Mouse (Mus musculus) liver, postnatal 0 days (tissue): Measurements from ENCODE around the gene Rapgef2. TPM values are rescaled to one million over a fixed set of nuclear protein-coding genes. Genes with fewer than 3 reads are reported as not detected.

ENCODE experiments used
- ATAC-seq: fragments of 200-750 bp; cut with Nextera tagmentation; 2 replicates; pipeline ENCODE4 v1.8.0; 2017; ENCODE audit warnings: mild to moderate bottlenecking, moderate library complexity
- DNase-seq: peaks from one replicate; pipeline ENCODE4 v3.0.0-alpha.2; 2016
- H3K27ac ChIP-seq: fragments of 300-500 bp; sonication (generic); 2 replicates; pipeline ENCODE4 v1.5.1; 2014; ENCODE audit warnings: antibody characterized with exemption, moderate library complexity, mild to moderate bottlenecking, low read depth
- H3K27me3 ChIP-seq: fragments of 300-500 bp; sonication (generic); 2 replicates; pipeline ENCODE4 v1.6.1; 2014; ENCODE audit warnings: low read length, control low read depth, mixed read lengths; ENCODE audit not compliant: insufficient read depth
- H3K36me3 ChIP-seq: fragments of 300-500 bp; sonication (generic); replicated peaks from 2 replicates; pipeline ENCODE4 v1.6.1; 2014; ENCODE audit warnings: mild to moderate bottlenecking, control low read depth, low read length, moderate library complexity, mixed read lengths; ENCODE audit not compliant: insufficient read depth
- H3K4me1 ChIP-seq: fragments of 300-500 bp; sonication (generic); 2 replicates; pipeline ENCODE4 v1.6.1; 2014; ENCODE audit warnings: antibody characterized with exemption, mild to moderate bottlenecking, control low read depth; ENCODE audit not compliant: insufficient read depth
- H3K4me2 ChIP-seq: fragments of 300-500 bp; sonication (generic); 2 replicates; pipeline ENCODE4 v1.6.1; 2014; ENCODE audit warnings: low read depth, mild to moderate bottlenecking, low read length, moderate library complexity, mixed read lengths
- H3K4me3 ChIP-seq: fragments of 300-500 bp; sonication (generic); 2 replicates; pipeline ENCODE4 v1.5.1; 2014; ENCODE audit warnings: low read depth, low read length
- H3K9ac ChIP-seq: fragments of 300-500 bp; sonication (generic); replicated peaks from 2 replicates; pipeline ENCODE4 v1.6.1; 2014; ENCODE audit warnings: mild to moderate bottlenecking, moderate library complexity
- H3K9me3 ChIP-seq: fragments of 300-500 bp; sonication (generic); 2 replicates; pipeline ENCODE4 v1.6.1; 2016; ENCODE audit warnings: mild to moderate bottlenecking, control low read depth, low read length, mixed read lengths
- CTCF ChIP-seq: sonication (generic); IDR thresholded peaks from 2 replicates; pipeline ENCODE4 v1.5.1; 2016; ENCODE audit warnings: antibody characterized with exemption, low read depth
- EP300 ChIP-seq: IDR thresholded peaks from 2 replicates; pipeline ENCODE4 v1.6.1; 2016; ENCODE audit warnings: antibody characterized with exemption, low read depth, mild to moderate bottlenecking
- WGBS: fragments of 180-500 bp; shearing (Covaris S2); extraction: QIAGEN DNeasy Blood & Tissue Kit; methylation state at CpG from one replicate; pipeline ENCODE4 v1.1.7; 2014; ENCODE audit not compliant: insufficient replicate concordance; 5-methylcytosine and 5-hydroxymethylcytosine counted together
- polyA plus RNA-seq: library from polyadenylated mRNA; unstranded; fragments of >200 nt; fragmentation: Nextera tagmentation; extraction: Ambion mirVana; gene quantifications from 2 replicates; pipeline ENCODE4 v1.2.1, GENCODE M21; 2015

Rapgef2 gene
- polyA plus RNA-seq, 1 experiment from 2014 or later, result 1.8 TPM

DNA sequence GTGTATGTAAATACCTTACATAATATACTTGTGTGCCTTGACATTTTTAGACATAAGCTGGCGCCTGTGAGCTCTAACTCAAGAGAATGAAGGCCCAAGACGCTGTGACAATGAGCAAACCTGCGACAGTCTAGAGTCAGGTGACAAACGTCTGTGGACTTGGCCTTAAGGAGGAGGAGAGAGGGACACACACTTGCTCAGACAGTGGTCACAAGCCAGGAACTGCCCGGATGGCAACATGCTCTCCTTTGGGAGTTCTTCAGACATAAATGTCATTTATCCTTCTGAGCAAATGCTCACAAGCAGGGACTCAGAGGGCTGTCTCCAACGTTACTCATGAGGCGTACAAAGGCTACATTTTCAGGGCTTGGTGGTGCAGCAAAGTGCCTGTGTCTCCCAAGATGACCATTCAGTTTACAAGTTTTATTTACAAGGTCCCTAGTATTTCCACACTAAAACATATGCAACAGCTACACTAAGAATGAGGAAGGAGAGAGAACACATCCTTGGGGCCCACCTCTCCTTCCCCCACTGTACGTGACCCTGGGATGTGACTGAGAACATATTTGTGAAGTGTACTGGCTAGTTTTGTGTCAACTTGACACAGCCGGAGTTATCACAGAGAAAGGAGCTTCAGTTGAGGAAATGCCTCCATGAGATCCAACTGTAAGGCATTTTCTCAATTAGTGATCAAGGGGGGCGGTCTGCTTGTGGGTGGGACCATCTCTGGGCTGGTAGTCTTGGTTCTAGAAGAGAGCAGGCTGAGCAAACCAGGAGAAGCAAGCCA, 67.0 kb downstream of the Rapgef2 start:
- H3K4me2 ChIP-seq, result no peak overlapping the region
- peak overlapping the region; percentile 58; the same call in 1 of the 2 replicates for H3K27ac ChIP-seq
- H3K4me3 ChIP-seq, result no peak overlapping the region
- no peak for ATAC-seq
- TF ChIP-seq EP300 (no peak), CTCF (no peak)
- H3K4me1 ChIP-seq, result peaks cover 14% of the 10 kb centered on the region
- H3K27me3 ChIP-seq, result no peaks in the 10 kb centered on the region
- 57% methylated on average over 10 of the region's 10 CpGs for WGBS
- no peaks in the 10 kb centered on the region for H3K9me3 ChIP-seq
- no peak for DNase-seq
- H3K36me3 ChIP-seq, result no peaks in the 10 kb centered on the region
- H3K9ac ChIP-seq, result no peak overlapping the region

DNA sequence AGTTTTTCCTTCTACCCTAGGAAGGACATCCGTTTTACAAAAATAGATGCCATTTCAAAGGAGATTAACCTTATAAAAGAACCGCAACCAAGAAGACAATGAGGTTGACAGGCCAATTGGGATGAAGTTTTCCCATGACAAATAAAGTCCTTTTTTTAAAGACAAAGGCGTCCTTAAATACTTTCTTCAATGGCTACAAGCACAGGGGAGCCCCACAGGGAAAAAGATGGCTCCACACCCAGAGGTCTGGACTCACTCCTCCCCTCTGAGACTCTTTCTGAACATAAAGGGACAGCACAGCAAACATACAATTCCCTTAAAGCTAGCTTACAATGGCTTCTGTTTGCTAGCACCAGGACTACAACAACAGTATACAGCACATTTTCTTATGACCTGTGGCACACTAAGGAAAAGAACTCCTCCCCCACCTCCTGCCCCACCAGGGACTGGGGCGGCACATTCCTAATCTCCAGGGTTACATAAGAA, 67.7 kb downstream of the Rapgef2 start:
- DNase-seq (no peak), ATAC-seq (no peak)
- 49% methylated on average over 4 of the region's 4 CpGs for WGBS
- H3K27me3 ChIP-seq, result no peaks in the 10 kb centered on the region
- no peak overlapping the region for H3K4me2 ChIP-seq
- no peak overlapping the region for H3K4me3 ChIP-seq
- no peaks in the 10 kb centered on the region for H3K36me3 ChIP-seq
- H3K4me1 ChIP-seq, result peaks cover 14% of the 10 kb centered on the region
- H3K9me3 ChIP-seq, result no peaks in the 10 kb centered on the region
- no peak for TF ChIP-seq CTCF
- TF ChIP-seq EP300, result peak; percentile 47; the same call in 1 of the 2 replicates
- H3K9ac ChIP-seq, result no peak overlapping the region
- peak overlapping the region; percentile 58; the same call in 1 of the 2 replicates for H3K27ac ChIP-seq

DNA sequence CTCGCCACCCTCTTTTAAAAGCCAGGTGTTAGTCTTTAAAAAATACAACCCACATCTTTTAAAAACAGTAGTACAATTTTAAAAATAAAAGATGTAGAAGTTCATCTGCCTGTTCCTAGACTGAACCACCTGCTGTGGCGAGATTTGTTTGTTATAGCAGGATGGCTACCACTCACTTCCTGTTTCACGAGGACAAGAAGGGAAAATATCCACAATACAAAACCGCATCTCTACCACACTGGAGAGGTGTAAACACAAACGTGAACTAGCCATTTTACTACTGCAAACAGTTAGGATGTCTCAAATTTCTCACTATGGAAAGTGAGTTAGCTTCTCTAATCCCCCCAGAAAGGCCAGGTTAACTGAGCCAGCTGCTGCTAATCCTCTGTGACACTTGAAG, 76.1 kb downstream of the Rapgef2 start:
- Histone ChIP-seq H3K36me3 (no peaks in the 10 kb centered on the region; the same call in 1 of the 2 replicates), H3K4me1 (0 out of 2 replicates have a peak, but pooled peaks cover under 1% of the 10 kb centered on the region), H3K27ac (no peak overlapping the region), H3K9ac (no peak overlapping the region), H3K9me3 (no peaks in the 10 kb centered on the region), H3K4me2 (no peak overlapping the region), H3K27me3 (no peaks in the 10 kb centered on the region), H3K4me3 (no peak overlapping the region)
- WGBS, result 44% methylated on average over 5 of the region's 5 CpGs
- DNase-seq (no peak), ATAC-seq (no peak)
- TF ChIP-seq EP300 (no peak), CTCF (no peak)

DNA sequence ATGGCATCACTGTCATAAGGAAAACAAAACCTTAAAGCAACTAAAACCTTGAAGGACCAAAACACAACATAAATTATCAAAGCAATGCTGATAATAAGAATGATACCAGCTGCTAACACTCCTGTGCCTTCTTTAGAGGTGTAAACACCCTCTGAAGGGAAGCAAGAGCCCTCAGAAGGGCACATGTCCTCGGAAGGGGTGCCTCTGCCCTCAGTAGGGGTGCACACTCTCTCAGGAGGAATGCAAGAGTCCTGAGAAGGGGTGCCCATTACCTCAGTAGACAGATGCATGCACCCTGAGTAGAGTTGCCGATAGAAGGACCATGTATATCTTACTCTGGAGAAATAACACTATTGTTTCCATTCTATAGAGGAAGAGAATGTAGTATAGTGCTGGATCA, 79.1 kb downstream of the Rapgef2 start:
- no peak for DNase-seq
- peaks cover 13% of the 10 kb centered on the region for H3K4me1 ChIP-seq
- H3K4me3 ChIP-seq, result no peak overlapping the region
- no peak for ATAC-seq
- H3K9ac ChIP-seq, result no peak overlapping the region
- H3K27ac ChIP-seq, result no peak overlapping the region
- no peak overlapping the region for H3K4me2 ChIP-seq
- WGBS, result 72% methylated on average over 2 of the region's 2 CpGs
- no peaks in the 10 kb centered on the region; the same call in 1 of the 2 replicates for H3K36me3 ChIP-seq
- H3K9me3 ChIP-seq, result no peaks in the 10 kb centered on the region
- no peak for TF ChIP-seq EP300
- no peak for TF ChIP-seq CTCF
- no peaks in the 10 kb centered on the region for H3K27me3 ChIP-seq

DNA sequence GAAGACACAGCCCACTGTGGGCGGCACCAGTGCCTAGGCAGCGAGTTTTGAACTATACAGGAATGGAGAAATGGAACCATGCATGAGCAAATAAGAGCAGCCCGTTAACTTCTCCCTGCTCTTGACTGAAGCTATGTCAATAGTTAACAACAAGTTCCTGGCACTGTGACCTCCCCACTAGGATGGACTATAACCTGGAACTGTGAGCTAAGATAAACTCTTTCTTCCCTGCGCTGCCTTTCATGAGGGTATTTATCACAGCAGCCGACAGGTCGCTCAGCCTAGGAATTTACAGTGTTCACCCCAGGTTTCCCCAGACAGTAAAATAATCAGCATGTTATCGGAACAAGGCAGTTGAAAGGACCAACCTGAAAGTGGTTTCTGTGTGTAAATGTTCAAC, 79.8 kb downstream of the Rapgef2 start:
- 71% methylated on average over 7 of the region's 7 CpGs for WGBS
- Histone ChIP-seq H3K4me3 (no peak overlapping the region), H3K4me2 (no peak overlapping the region), H3K4me1 (peaks cover 14% of the 10 kb centered on the region), H3K9me3 (no peaks in the 10 kb centered on the region), H3K27ac (no peak overlapping the region), H3K36me3 (no peaks in the 10 kb centered on the region; the same call in 1 of the 2 replicates), H3K9ac (no peak overlapping the region), H3K27me3 (no peaks in the 10 kb centered on the region)
- TF ChIP-seq CTCF, result no peak
- TF ChIP-seq EP300, result no peak
- ATAC-seq (no peak), DNase-seq (no peak)

DNA sequence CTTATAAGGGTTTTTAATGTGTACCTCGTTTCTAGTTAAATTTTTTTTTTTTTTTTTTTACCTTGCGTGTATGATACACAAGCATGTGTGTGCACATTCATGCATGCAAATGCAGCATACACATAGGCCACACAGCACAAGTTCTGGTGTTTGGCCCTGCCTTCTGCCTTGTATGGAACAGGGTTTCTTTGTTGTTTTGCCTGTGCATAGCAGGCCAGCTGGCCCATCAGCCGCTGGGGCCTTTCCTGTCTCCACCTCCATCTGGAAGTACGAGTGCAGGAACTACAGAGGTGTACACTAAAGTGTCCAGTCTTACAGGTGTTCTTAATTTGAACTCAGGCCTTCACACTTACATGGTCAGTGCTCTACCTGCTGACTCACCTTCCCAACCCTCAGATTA, 80.3 kb downstream of the Rapgef2 start:
- peaks cover 14% of the 10 kb centered on the region for H3K4me1 ChIP-seq
- no peak overlapping the region for H3K4me2 ChIP-seq
- H3K27ac ChIP-seq, result no peak overlapping the region
- ATAC-seq (no peak), DNase-seq (no peak)
- no peaks in the 10 kb centered on the region for H3K9me3 ChIP-seq
- no peaks in the 10 kb centered on the region for H3K27me3 ChIP-seq
- H3K4me3 ChIP-seq, result no peak overlapping the region
- 79% methylated on average over 4 of the region's 4 CpGs for WGBS
- H3K9ac ChIP-seq, result no peak overlapping the region
- no peaks in the 10 kb centered on the region; the same call in 1 of the 2 replicates for H3K36me3 ChIP-seq
- no peak for TF ChIP-seq EP300
- no peak for TF ChIP-seq CTCF
